Comparison of ENCODE assay signal across 13 mouse cellular contexts in the genomic region with DNA sequence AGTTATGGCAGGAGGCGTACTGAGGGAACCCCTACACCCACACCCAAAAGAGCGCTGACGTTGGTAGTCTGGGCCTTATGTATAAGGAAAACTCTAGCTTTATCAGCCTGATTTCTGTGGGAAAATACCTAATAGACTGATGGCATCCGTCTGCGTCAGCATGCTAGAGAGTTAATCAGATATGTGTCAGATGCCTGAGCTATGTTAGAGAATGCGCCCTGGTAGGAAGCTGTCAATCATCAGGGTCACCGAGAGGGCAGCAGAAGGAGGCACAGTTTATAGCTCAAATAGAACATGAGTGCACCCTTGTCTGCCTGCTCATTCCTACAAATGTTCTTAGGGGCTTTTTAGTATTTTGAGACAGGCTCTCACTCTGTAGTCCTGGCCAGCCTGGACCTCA.
DNase-seq lines count a peak whose midpoint lies in the region; ATAC-seq lines count a peak whose summit lies in the region.
"Had no signal": no experiment of that assay in that cellular context is flagged by ENCODE, and none has a peak within 500 bp of the region (broad histone marks: within the 10 kb centered on the region; RNA-seq: fewer than 3 reads in every experiment).

No protein-coding gene starts in this region.

- H3K36me3 ChIP-seq in heart, embryonic 16.5 days (ENCODE audit: control insufficient read depth, insufficient read depth) = no peaks in the 10 kb centered on the region
- no peaks in the 10 kb centered on the region for H3K36me3 ChIP-seq in embryonic facial prominence, embryonic 12.5 days

- H3K4me1 ChIP-seq in heart, embryonic 16.5 days (ENCODE audit: control insufficient read depth, insufficient read depth, low read length) = peaks cover 7% of the 10 kb centered on the region
- peaks cover 8% of the 10 kb centered on the region for H3K4me1 ChIP-seq in embryonic facial prominence, embryonic 12.5 days

- H3K9me3 ChIP-seq in heart, embryonic 16.5 days (replicated peaks; ENCODE audit: control insufficient read depth, low read length) = no peaks in the 10 kb centered on the region
- H3K9me3 ChIP-seq in embryonic facial prominence, embryonic 12.5 days = no peaks in the 10 kb centered on the region

- no peaks in the 10 kb centered on the region for H3K27me3 ChIP-seq in heart, embryonic 16.5 days (ENCODE audit: control insufficient read depth, insufficient read depth, low read length)
- no peaks in the 10 kb centered on the region for H3K27me3 ChIP-seq in embryonic facial prominence, embryonic 12.5 days

- H3K4me3 ChIP-seq in heart, embryonic 16.5 days (ENCODE audit: low read length) = no peak overlapping the region
- no peak overlapping the region for H3K4me3 ChIP-seq in embryonic facial prominence, embryonic 12.5 days
- H3K4me3 ChIP-seq: layer of hippocampus, adult 2 months had no signal

- ATAC-seq in heart, embryonic 16.5 days (replicated peaks; ENCODE audit: extremely low read depth, insufficient read depth, low FRiP score) = no peak; the same call in 1 of the 2 replicates
- ATAC-seq in embryonic facial prominence, embryonic 12.5 days (ENCODE audit: insufficient number of reproducible peaks, insufficient read depth, low FRiP score, low TSS enrichment) = peak; percentile 10; the same call in 1 of the 2 replicates
- ATAC-seq: inflammation-experienced regulatory T-cells, adult 6 months had no signal

- no peak for DNase-seq in heart, adult 8-10 months (ENCODE audit: low spot score)
- DNase-seq in lung, postnatal 4 days = peak; percentile 26 to 42
- DNase-seq in lung, adult 18-20 months = no peak
- DNase-seq in yolk sac, embryonic 10.5 days (ENCODE audit: low spot score) = peak; percentile 28
- no peak for DNase-seq in adrenal gland, adult 2 months
- DNase-seq: adrenal gland, postnatal 14 days; cerebellum, postnatal 14 days; right cerebral cortex, postnatal 25 days; thymus, postnatal 36 days had no signal

- H3K27ac ChIP-seq in heart, embryonic 16.5 days (ENCODE audit: low read length) = peak overlapping the region; percentile 33; the same call in 1 of the 2 replicates
- no peak overlapping the region for H3K27ac ChIP-seq in embryonic facial prominence, embryonic 12.5 days
- H3K27ac ChIP-seq: layer of hippocampus, adult 2 months had no signal

- H3K9ac ChIP-seq in heart, embryonic 16.5 days (ENCODE audit: low read length) = no peak overlapping the region
- no peak overlapping the region for H3K9ac ChIP-seq in embryonic facial prominence, embryonic 12.5 days

- 30% methylated on average over 7 of the region's 7 CpGs for WGBS in heart, embryonic 16.5 days
- 45% methylated on average over 7 of the region's 7 CpGs for WGBS in embryonic facial prominence, embryonic 12.5 days

- H3K4me2 ChIP-seq in heart, embryonic 16.5 days (ENCODE audit: low read depth, low read length) = no peak overlapping the region
- no peak overlapping the region for H3K4me2 ChIP-seq in embryonic facial prominence, embryonic 12.5 days (replicated peaks)

Comparison
In these comparisons a context has a peak if more than half of its experiments do, and no peak if none do; other contexts are left out.
1. DNase-seq: peak in lung, postnatal 4 days (2 of 2) and yolk sac, embryonic 10.5 days (single experiment); none in heart, adult 8-10 months (single experiment), lung, adult 18-20 months (0 of 2) and adrenal gland, adult 2 months (single experiment).